ENCODE assay signal across 24 mouse cellular contexts in genomic region chr7:116127052-116127451, GRCm38 (mm10). TPM values are rescaled to one million over a fixed set of nuclear protein-coding genes. Genes with fewer than 3 reads are reported as not detected.
A peak's percentile ranks its signal among the peaks of the same experiment; 100 is the strongest.
DNase-seq lines count a peak whose midpoint lies in the region; ATAC-seq lines count a peak whose summit lies in the region.
"Had no signal": no experiment of that assay in that cellular context is flagged by ENCODE, and none has a peak within 500 bp of the region (broad histone marks: within the 10 kb centered on the region; RNA-seq: fewer than 3 reads in every experiment).

No protein-coding gene starts in this region.

- no peaks in the 10 kb centered on the region for H3K27me3 ChIP-seq in heart, embryonic 11.5 days (ENCODE audit: control insufficient read depth, insufficient read depth, low read length)
- no peaks in the 10 kb centered on the region for H3K27me3 ChIP-seq in limb, embryonic 12.5 days
- H3K27me3 ChIP-seq in limb, embryonic 10.5 days (ENCODE audit: low read depth, poor library complexity, severe bottlenecking): no peaks in the 10 kb centered on the region
- H3K27me3 ChIP-seq in stomach, embryonic 15.5 days (replicated peaks): no peaks in the 10 kb centered on the region
- H3K27me3 ChIP-seq: embryonic facial prominence, embryonic 12.5 days; embryonic facial prominence, embryonic 15.5 days; heart, embryonic 13.5 days; hindbrain, embryonic 15.5 days; Patski had no signal

- H3K4me1 ChIP-seq in heart, embryonic 11.5 days (ENCODE audit: control insufficient read depth, insufficient read depth, low read length): 0 out of 2 replicates have a peak, but pooled peaks cover 5% of the 10 kb centered on the region
- peaks cover 12% of the 10 kb centered on the region for H3K4me1 ChIP-seq in limb, embryonic 12.5 days (replicated peaks)
- peaks cover 31% of the 10 kb centered on the region for H3K4me1 ChIP-seq in limb, embryonic 10.5 days
- H3K4me1 ChIP-seq in stomach, embryonic 15.5 days: no peaks in the 10 kb centered on the region

- 79% methylated on average over 2 of the region's 2 CpGs for WGBS in heart, embryonic 11.5 days (ENCODE audit: insufficient replicate concordance)
- 70% methylated on average over 2 of the region's 2 CpGs for whole genome bisulfite sequencing in limb, embryonic 12.5 days
- WGBS in limb, embryonic 10.5 days: 83% methylated on average over 2 of the region's 2 CpGs
- 61% methylated on average over 2 of the region's 2 CpGs for WGBS in stomach, embryonic 15.5 days

- peak; percentile 27; the same call in 1 of the 2 replicates for ATAC-seq in heart, embryonic 11.5 days (replicated peaks; ENCODE audit: insufficient number of reproducible peaks, low FRiP score, low TSS enrichment)
- no peak for ATAC-seq in limb, embryonic 12.5 days (ENCODE audit: insufficient number of reproducible peaks, insufficient read depth, low FRiP score, low TSS enrichment, low read depth)
- peak; percentile 49; the same call in 1 of the 2 replicates for ATAC-seq in stomach, embryonic 15.5 days (ENCODE audit: insufficient read depth, low FRiP score, low read depth)
- ATAC-seq in granulocyte monocyte progenitor cell, adult 5-6 weeks (replicated peaks; ENCODE audit: poor library complexity, severe bottlenecking): no peak
- ATAC-seq: forebrain, embryonic 14.5 days; forebrain, postnatal 0 days; Patski had no signal

- no peaks in the 10 kb centered on the region for H3K9me3 ChIP-seq in heart, embryonic 11.5 days (replicated peaks; ENCODE audit: control insufficient read depth, low read length)
- H3K9me3 ChIP-seq in limb, embryonic 12.5 days: no peaks in the 10 kb centered on the region
- no peaks in the 10 kb centered on the region for H3K9me3 ChIP-seq in limb, embryonic 10.5 days (replicated peaks)
- H3K9me3 ChIP-seq in stomach, embryonic 15.5 days: no peaks in the 10 kb centered on the region
- H3K9me3 ChIP-seq: embryonic facial prominence, embryonic 12.5 days; embryonic facial prominence, embryonic 15.5 days; G1E; heart, embryonic 13.5 days; hindbrain, embryonic 15.5 days had no signal

- H3K27ac ChIP-seq in heart, embryonic 11.5 days (ENCODE audit: low read depth, low read length): no peak overlapping the region
- no peak overlapping the region for H3K27ac ChIP-seq in limb, embryonic 12.5 days
- H3K27ac ChIP-seq in limb, embryonic 10.5 days: no peak overlapping the region
- H3K27ac ChIP-seq in stomach, embryonic 15.5 days: no peak overlapping the region
- H3K27ac ChIP-seq: embryonic facial prominence, embryonic 12.5 days; embryonic facial prominence, embryonic 15.5 days; gastrocnemius, adult 2 months; heart, embryonic 13.5 days; hindbrain, embryonic 15.5 days had no signal

- intact Hi-C loops in heart, postnatal 14 days (cut with DNase I): no loop called here

- H3K36me3 ChIP-seq in heart, embryonic 11.5 days (ENCODE audit: control insufficient read depth, insufficient read depth, low read length): peaks cover 4% of the 10 kb centered on the region; the same call in 1 of the 2 replicates
- no peaks in the 10 kb centered on the region for H3K36me3 ChIP-seq in limb, embryonic 12.5 days
- H3K36me3 ChIP-seq in limb, embryonic 10.5 days: no peaks in the 10 kb centered on the region
- H3K36me3 ChIP-seq in stomach, embryonic 15.5 days: no peaks in the 10 kb centered on the region
- H3K36me3 ChIP-seq: embryonic facial prominence, embryonic 12.5 days; hindbrain, embryonic 15.5 days had no signal

- H3K4me2 ChIP-seq in heart, embryonic 11.5 days: no peak overlapping the region
- H3K4me2 ChIP-seq in limb, embryonic 12.5 days: no peak overlapping the region
- no peak overlapping the region for H3K4me2 ChIP-seq in stomach, embryonic 15.5 days
- H3K4me2 ChIP-seq: embryonic facial prominence, embryonic 12.5 days; embryonic facial prominence, embryonic 15.5 days; heart, embryonic 13.5 days; hindbrain, embryonic 15.5 days had no signal

- H3K9ac ChIP-seq in heart, embryonic 11.5 days (ENCODE audit: low read depth, low read length): no peak overlapping the region
- 0 out of 2 replicates have a peak overlapping the region, but pooled peaks have one; percentile 8 for H3K9ac ChIP-seq in limb, embryonic 12.5 days (replicated peaks)
- no peak overlapping the region for H3K9ac ChIP-seq in stomach, embryonic 15.5 days
- H3K9ac ChIP-seq: embryonic facial prominence, embryonic 12.5 days; embryonic facial prominence, embryonic 15.5 days; forebrain, postnatal 0 days; heart, embryonic 13.5 days; hindbrain, embryonic 15.5 days had no signal

- no peak overlapping the region for H3K4me3 ChIP-seq in heart, embryonic 11.5 days (ENCODE audit: low read depth, low read length)
- no peak overlapping the region for H3K4me3 ChIP-seq in limb, embryonic 12.5 days (replicated peaks)
- no peak overlapping the region for H3K4me3 ChIP-seq in limb, embryonic 10.5 days
- no peak overlapping the region for H3K4me3 ChIP-seq in stomach, embryonic 15.5 days (replicated peaks)
- H3K4me3 ChIP-seq: embryonic facial prominence, embryonic 12.5 days; embryonic facial prominence, embryonic 15.5 days; gastrocnemius, adult 2 months; heart, embryonic 13.5 days; hindbrain, embryonic 15.5 days had no signal

- no peak for DNase-seq in heart, postnatal 14 days
- DNase-seq in limb, embryonic 10.5 days (ENCODE audit: low spot score): no peak
- no peak for DNase-seq in adrenal gland, adult (ENCODE audit: inconsistent age in 2 of 2, low spot score in 1 of 2)
- DNase-seq: adrenal gland, adult 2 months; adrenal gland, postnatal 14 days; cerebellum, adult 11 months; cerebellum, adult 2 months; cerebellum, adult 9-11 months; cerebellum, postnatal 25 days; forebrain, postnatal 0 days; gastrocnemius, adult 2 months; gastrocnemius, postnatal 14 days; heart, adult 18-20 months had no signal

RNA-seq across cellular contexts. Expression of gene Gm4353, which starts 42.6 kb away (rescaled TPM):
- polyA plus RNA-seq in heart, embryonic 11.5 days (2014; fragmentation: Nextera tagmentation; extraction: Ambion mirVana): 0.76 TPM in 1 of 2 replicates, not detected in the other
- 1 to 10 TPM in 1 of 2 experiments, under 1 TPM in 1; 0.93 to 2.0 TPM for total RNA-seq in heart, postnatal 14 days (2021)
- polyA plus RNA-seq in limb, embryonic 12.5 days (2016; fragmentation: Nextera tagmentation; extraction: Ambion mirVana): 1.5 and 1.6 TPM in 2 replicates
- polyA plus RNA-seq in limb, embryonic 10.5 days (2016; fragmentation: Nextera tagmentation; extraction: Ambion mirVana): 1.1 and 1.3 TPM in 2 replicates
- 0.46 and 3.0 TPM in 2 replicates for polyA plus RNA-seq in stomach, embryonic 15.5 days (2015; fragmentation: Nextera tagmentation; extraction: Ambion mirVana)
- total RNA-seq in granulocyte monocyte progenitor cell, adult 5-6 weeks (2014; fragmentation: Nextera tagmentation): 0.77 and 0.81 TPM in 2 replicates
- 2.8 and 2.9 TPM in 2 replicates for total RNA-seq in granulocyte monocyte progenitor cell, adult 5-6 weeks (2017)
- polyA plus RNA-seq: G1E had no signal

Comparison
In these comparisons a context has a peak if more than half of its experiments do, and no peak if none do; other contexts are left out.
1. ATAC-seq: peak in heart, embryonic 11.5 days (single experiment) and stomach, embryonic 15.5 days (single experiment); none in limb, embryonic 12.5 days (single experiment) and granulocyte monocyte progenitor cell, adult 5-6 weeks (single experiment).